Mouse (Mus musculus): ENCODE data around the gene P3h2.

P3h2 gene

GRCm38 (mm10) chr16:26065060-26065459 is 40.5 kb downstream of the P3h2 start:
- no peak for DNase-seq (ENCODE audit: low spot score)

- DNase-seq (ENCODE audit: low spot score), result no peak
Observed at GRCm38 (mm10) chr16:26060239-26061085, 45.1 kb downstream of the P3h2 start.

GRCm38 (mm10) chr16:26053631-26054030 is 52.0 kb downstream of the P3h2 start:
- DNase-seq (ENCODE audit: low spot score), result no peak

- no peak for DNase-seq (ENCODE audit: low spot score)
Observed at GRCm38 (mm10) chr16:26049393-26050087, 56.0 kb downstream of the P3h2 start.

GRCm38 (mm10) chr16:26047870-26048269 is 57.7 kb downstream of the P3h2 start:
- DNase-seq (ENCODE audit: low spot score), result no peak

GRCm38 (mm10) chr16:26047396-26047795 is 58.2 kb downstream of the P3h2 start:
- DNase-seq (ENCODE audit: low spot score), result no peak

- DNase-seq (ENCODE audit: low spot score), result no peak
Observed at GRCm38 (mm10) chr16:26041929-26042303, 63.7 kb downstream of the P3h2 start.

- no peak for DNase-seq (ENCODE audit: low spot score)
Observed at GRCm38 (mm10) chr16:26041021-26041928, 64.3 kb downstream of the P3h2 start.

GRCm38 (mm10) chr16:26039320-26039719 is 66.3 kb downstream of the P3h2 start:
- no peak for DNase-seq (ENCODE audit: low spot score)

- no peak for DNase-seq (ENCODE audit: low spot score)
Observed at GRCm38 (mm10) chr16:26035525-26035924, 70.1 kb downstream of the P3h2 start.

GRCm38 (mm10) chr16:26035079-26035478 is 70.5 kb downstream of the P3h2 start:
- no peak for DNase-seq (ENCODE audit: low spot score)

GRCm38 (mm10) chr16:26029424-26030012 is 76.1 kb downstream of the P3h2 start:
- DNase-seq (ENCODE audit: low spot score), result no peak

- no peak for DNase-seq (ENCODE audit: low spot score)
Observed at GRCm38 (mm10) chr16:26026416-26026815, 79.2 kb downstream of the P3h2 start.

GRCm38 (mm10) chr16:26024543-26024942 is 81.0 kb downstream of the P3h2 start:
- DNase-seq (ENCODE audit: low spot score), result no peak

GRCm38 (mm10) chr16:26023352-26023751 is 82.2 kb downstream of the P3h2 start:
- no peak for DNase-seq (ENCODE audit: low spot score)

GRCm38 (mm10) chr16:26021759-26022158 is 83.8 kb downstream of the P3h2 start:
- no peak for DNase-seq (ENCODE audit: low spot score)

GRCm38 (mm10) chr16:26005811-26006210 is 99.8 kb downstream of the P3h2 start:
- no peak for DNase-seq (ENCODE audit: low spot score)

- no peak for DNase-seq (ENCODE audit: low spot score)
Observed at GRCm38 (mm10) chr16:26003261-26003660, 102.3 kb downstream of the P3h2 start.

GRCm38 (mm10) chr16:26002848-26003247 is 102.7 kb downstream of the P3h2 start:
- no peak for DNase-seq (ENCODE audit: low spot score)

- no peak for DNase-seq (ENCODE audit: low spot score)
Observed at GRCm38 (mm10) chr16:25994605-25995004, 111.0 kb downstream of the P3h2 start.

- DNase-seq (ENCODE audit: low spot score), result no peak
Observed at GRCm38 (mm10) chr16:25987221-25987620, 118.4 kb downstream of the P3h2 start.

GRCm38 (mm10) chr16:25983635-25984034 is 121.9 kb downstream of the P3h2 start:
- no peak for DNase-seq (ENCODE audit: low spot score)

All from ovary, postnatal 10 days (tissue).